Mouse (Mus musculus) midbrain, postnatal 0 days (tissue): ENCODE results near the gene Eef1a2. TPM values are rescaled to one million over a fixed set of nuclear protein-coding genes. Genes with fewer than 3 reads are reported as not detected.

Source experiments
- ATAC-seq: fragments of 200-750 bp; cut with Nextera tagmentation; 2 replicates; pipeline ENCODE4 v1.8.0; 2017; ENCODE audit warnings: moderate number of reproducible peaks, mild to moderate bottlenecking, moderate TSS enrichment, moderate library complexity; ENCODE audit not compliant: low FRiP score
- DNase-seq: peaks from one replicate; pipeline ENCODE4 v3.0.0-alpha.2; 2015; ENCODE audit warnings: low spot score
- H3K27ac ChIP-seq: fragments of 300-500 bp; sonication (generic); 2 replicates; pipeline ENCODE4 v1.5.1; 2014; ENCODE audit warnings: low read depth, mild to moderate bottlenecking, low read length, mixed read lengths
- H3K27me3 ChIP-seq: fragments of 300-500 bp; sonication (generic); 2 replicates; pipeline ENCODE4 v1.6.1; 2014; ENCODE audit warnings: low read length, control low read depth, mixed read lengths; ENCODE audit not compliant: insufficient read depth
- H3K36me3 ChIP-seq: fragments of 300-500 bp; sonication (generic); 2 replicates; pipeline ENCODE4 v1.6.1; 2014; ENCODE audit warnings: low read length, control low read depth, mixed read lengths; ENCODE audit not compliant: insufficient read depth
- H3K4me1 ChIP-seq: fragments of 300-500 bp; sonication (generic); 2 replicates; pipeline ENCODE4 v1.6.1; 2014; ENCODE audit warnings: mild to moderate bottlenecking, control low read depth, antibody characterized with exemption, low read length, mixed read lengths; ENCODE audit not compliant: insufficient read depth
- H3K4me2 ChIP-seq: fragments of 300-500 bp; sonication (generic); 2 replicates; pipeline ENCODE4 v1.6.1; 2014; ENCODE audit warnings: low read depth, mild to moderate bottlenecking, low read length, mixed read lengths; ENCODE audit not compliant: poor library complexity, severe bottlenecking
- H3K4me3 ChIP-seq: fragments of 300-500 bp; sonication (generic); 2 replicates; pipeline ENCODE4 v1.5.1; 2014; ENCODE audit warnings: low read depth, mild to moderate bottlenecking, low read length, moderate library complexity
- H3K9ac ChIP-seq: fragments of 300-500 bp; sonication (generic); replicated peaks from 2 replicates; pipeline ENCODE4 v1.6.1; 2014; ENCODE audit warnings: mild to moderate bottlenecking, low read length, moderate library complexity, mixed read lengths; ENCODE audit not compliant: poor library complexity, severe bottlenecking
- H3K9me3 ChIP-seq: fragments of 300-500 bp; sonication (generic); 2 replicates; pipeline ENCODE4 v1.6.1; 2016; ENCODE audit warnings: low read length, control low read depth
- CTCF ChIP-seq: IDR thresholded peaks from 2 replicates; pipeline ENCODE4 v1.5.1; 2016; ENCODE audit warnings: antibody characterized with exemption, mild to moderate bottlenecking
- WGBS: fragments of 180-500 bp; shearing (Covaris S2); extraction: QIAGEN DNeasy Blood & Tissue Kit; methylation state at CpG from one replicate; pipeline ENCODE4 v1.1.7; 2014; 5-methylcytosine and 5-hydroxymethylcytosine counted together
- polyA plus RNA-seq: library from polyadenylated mRNA; unstranded; fragments of >200 nt; fragmentation: Nextera tagmentation; extraction: Ambion mirVana; gene quantifications from 2 replicates; pipeline ENCODE4 v1.2.1, GENCODE M21; 2015
- total RNA-seq: library from RNA; depleted of rRNA; stranded (reverse); fragments of >200 nt; gene quantifications from 2 replicates; pipeline ENCODE4 v1.2.3, GENCODE M21; 2014

Eef1a2 gene
- total and polyA plus RNA-seq, 2 experiments from 2014 or later, result 23.3 to 367 TPM

DNA sequence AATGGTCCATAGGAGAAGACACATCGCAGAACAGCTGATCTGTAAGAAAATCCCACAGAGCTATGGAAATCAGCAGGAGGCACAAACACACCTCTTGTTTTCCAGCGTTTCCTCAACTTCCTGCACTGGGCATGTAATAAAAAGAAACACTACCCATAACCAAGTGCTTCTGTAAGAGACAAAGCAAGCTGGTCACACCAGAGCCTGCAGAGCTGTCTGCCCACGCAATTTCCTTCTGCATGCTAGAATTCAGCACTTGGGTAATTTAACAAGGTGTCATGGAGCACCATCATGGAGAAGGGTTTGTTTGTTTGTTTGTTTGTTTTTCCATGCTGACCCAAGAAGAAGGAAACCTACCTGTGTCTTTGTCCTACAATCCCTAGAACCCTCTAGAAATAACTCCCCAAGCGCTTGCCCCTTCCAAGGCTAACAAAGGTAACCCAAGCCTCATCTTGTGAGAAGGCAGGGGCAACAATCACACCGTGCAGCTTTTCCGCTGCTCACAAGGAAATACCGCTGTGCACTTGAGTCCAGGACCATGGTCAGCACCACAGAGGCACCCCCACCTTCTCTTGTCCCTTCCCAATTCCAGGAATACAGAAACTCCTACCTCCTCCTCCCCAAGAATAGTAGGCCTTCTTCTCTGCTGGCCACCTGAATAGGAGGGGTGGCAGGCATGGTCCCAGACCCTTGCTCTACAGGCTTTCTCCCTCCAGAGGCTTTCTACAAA lies 30.9 kb downstream of the Eef1a2 start:
- H3K4me2 ChIP-seq, result no peak overlapping the region
- 58% methylated on average over 7 of the region's 7 CpGs for WGBS
- ATAC-seq, result no peak
- H3K27ac ChIP-seq, result no peak overlapping the region
- TF ChIP-seq CTCF, result no peak
- H3K36me3 ChIP-seq, result no peaks in the 10 kb centered on the region
- no peaks in the 10 kb centered on the region for H3K9me3 ChIP-seq
- no peaks in the 10 kb centered on the region for H3K27me3 ChIP-seq
- H3K4me1 ChIP-seq, result peaks cover 8% of the 10 kb centered on the region
- no peak overlapping the region for H3K9ac ChIP-seq
- H3K4me3 ChIP-seq, result no peak overlapping the region
- DNase-seq, result no peak

DNA sequence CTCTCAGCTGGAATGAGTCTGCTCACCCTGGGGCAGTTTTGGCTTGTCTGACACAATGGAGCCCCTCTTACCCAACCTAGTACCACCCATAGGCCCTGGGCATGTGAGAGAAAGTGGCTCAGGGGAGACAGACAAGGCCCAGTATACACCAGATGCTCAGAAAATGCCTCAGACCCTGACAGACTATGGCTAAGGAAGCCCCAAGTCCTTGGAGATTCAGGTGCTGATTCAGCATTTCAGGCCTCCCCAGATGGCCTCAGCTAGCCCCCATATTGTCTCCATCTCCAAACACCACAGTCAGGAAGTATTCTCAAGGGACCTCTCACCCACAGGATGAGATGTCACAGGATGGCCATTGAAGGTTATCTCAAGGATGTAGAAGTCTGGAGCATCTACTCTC lies 34.2 kb downstream of the Eef1a2 start:
- Histone ChIP-seq H3K27ac (no peak overlapping the region), H3K27me3 (no peaks in the 10 kb centered on the region), H3K4me3 (no peak overlapping the region), H3K36me3 (no peaks in the 10 kb centered on the region), H3K9ac (no peak overlapping the region), H3K4me2 (no peak overlapping the region), H3K4me1 (peaks cover 19% of the 10 kb centered on the region), H3K9me3 (no peaks in the 10 kb centered on the region)
- DNase-seq (no peak), ATAC-seq (no peak)
- TF ChIP-seq CTCF, result no peak

DNA sequence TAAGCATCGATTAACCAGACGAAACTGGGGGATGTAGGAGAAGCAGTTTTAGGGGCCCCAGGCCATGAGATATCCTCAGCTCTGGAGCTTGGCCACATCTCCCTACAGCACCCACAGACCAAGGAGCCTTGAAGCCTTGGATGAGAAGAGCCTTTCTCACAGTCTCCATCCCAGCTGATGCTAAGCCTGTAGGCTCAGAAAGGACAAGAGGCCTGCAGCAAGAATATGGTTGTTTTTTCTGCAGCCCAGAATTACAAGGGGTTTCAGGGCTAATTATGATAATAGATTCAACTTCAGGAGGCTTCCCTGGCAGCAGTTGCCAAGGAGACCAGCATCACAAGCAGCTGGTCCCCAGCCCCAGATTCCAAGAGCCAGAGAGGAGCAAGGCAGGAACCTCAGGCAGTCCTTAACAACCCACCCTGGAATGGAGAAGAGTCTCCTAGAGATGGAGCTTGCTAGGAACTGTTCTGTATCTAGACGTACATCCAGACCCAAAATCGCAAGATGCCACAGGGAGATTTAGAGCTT lies 35.8 kb downstream of the Eef1a2 start:
- H3K9me3 ChIP-seq, result no peaks in the 10 kb centered on the region
- H3K9ac ChIP-seq, result no peak overlapping the region
- no peak for TF ChIP-seq CTCF
- no peaks in the 10 kb centered on the region for H3K27me3 ChIP-seq
- 0 out of 2 replicates have a peak overlapping the region, but pooled peaks have one; percentile 12 for H3K4me2 ChIP-seq
- H3K36me3 ChIP-seq, result no peaks in the 10 kb centered on the region
- ATAC-seq (peak; percentile 40; the same call in 1 of the 2 replicates), DNase-seq (peak; percentile 63)
- peaks cover 25% of the 10 kb centered on the region for H3K4me1 ChIP-seq
- H3K27ac ChIP-seq, result peak overlapping the region; percentile 68
- no peak overlapping the region for H3K4me3 ChIP-seq
- WGBS, result 36% methylated on average over 4 of the region's 4 CpGs

DNA sequence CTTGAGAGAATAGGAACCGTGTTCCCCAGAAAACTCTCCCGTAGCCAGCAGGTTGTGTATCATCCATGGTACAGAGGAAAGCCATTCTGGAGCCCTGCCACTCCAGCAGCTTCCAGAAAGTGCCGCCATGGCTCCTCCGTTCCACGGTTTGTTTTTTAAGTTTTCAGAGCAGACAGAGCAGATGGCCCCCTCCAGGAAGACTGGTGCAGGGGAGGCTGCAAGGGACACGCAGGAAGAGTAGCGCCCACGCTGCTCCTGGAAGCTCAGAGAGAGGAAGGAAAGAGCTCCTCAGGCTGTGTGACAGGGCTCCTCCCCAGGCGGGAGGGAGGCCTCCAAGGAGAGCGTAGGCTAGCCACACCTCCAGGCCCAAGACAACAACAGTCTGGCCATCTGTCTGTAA lies 36.9 kb downstream of the Eef1a2 start:
- Histone ChIP-seq H3K4me1 (peaks cover 25% of the 10 kb centered on the region), H3K36me3 (no peaks in the 10 kb centered on the region), H3K4me2 (no peak overlapping the region), H3K27ac (peak overlapping the region; percentile 68), H3K27me3 (no peaks in the 10 kb centered on the region), H3K4me3 (no peak overlapping the region), H3K9me3 (no peaks in the 10 kb centered on the region), H3K9ac (no peak overlapping the region)
- 32% methylated on average over 10 of the region's 10 CpGs for WGBS
- no peak for TF ChIP-seq CTCF
- ATAC-seq (no peak), DNase-seq (no peak)

DNA sequence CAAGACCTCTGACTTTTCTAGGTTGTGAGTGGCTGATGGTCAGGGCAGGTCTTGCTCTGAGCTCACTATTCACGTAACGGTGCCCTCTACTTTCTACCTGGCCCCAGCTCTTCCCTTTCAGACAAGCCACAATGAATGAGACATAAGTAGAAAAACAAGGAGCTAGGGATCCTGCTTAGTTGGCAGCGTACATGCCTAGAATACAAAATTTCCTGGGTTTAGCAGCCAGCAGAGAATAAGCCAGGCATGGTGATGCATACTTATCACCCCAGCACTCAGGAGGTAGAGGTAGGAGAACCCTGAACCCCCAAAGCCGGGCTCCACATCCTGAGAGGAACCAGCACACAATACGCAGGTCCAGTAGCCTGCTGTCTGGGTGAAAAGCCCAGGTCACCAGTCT lies 40.4 kb downstream of the Eef1a2 start:
- no peak overlapping the region for H3K4me3 ChIP-seq
- no peaks in the 10 kb centered on the region for H3K9me3 ChIP-seq
- no peaks in the 10 kb centered on the region for H3K27me3 ChIP-seq
- no peak for TF ChIP-seq CTCF
- peak overlapping the region; percentile 59; the same call in 1 of the 2 replicates for H3K27ac ChIP-seq
- 59% methylated on average over 5 of the region's 5 CpGs for WGBS
- H3K36me3 ChIP-seq, result peaks cover 7% of the 10 kb centered on the region
- H3K4me1 ChIP-seq, result peaks cover 23% of the 10 kb centered on the region
- no peak overlapping the region for H3K4me2 ChIP-seq
- H3K9ac ChIP-seq, result no peak overlapping the region
- no peak for ATAC-seq
- DNase-seq, result peak; percentile 40

DNA sequence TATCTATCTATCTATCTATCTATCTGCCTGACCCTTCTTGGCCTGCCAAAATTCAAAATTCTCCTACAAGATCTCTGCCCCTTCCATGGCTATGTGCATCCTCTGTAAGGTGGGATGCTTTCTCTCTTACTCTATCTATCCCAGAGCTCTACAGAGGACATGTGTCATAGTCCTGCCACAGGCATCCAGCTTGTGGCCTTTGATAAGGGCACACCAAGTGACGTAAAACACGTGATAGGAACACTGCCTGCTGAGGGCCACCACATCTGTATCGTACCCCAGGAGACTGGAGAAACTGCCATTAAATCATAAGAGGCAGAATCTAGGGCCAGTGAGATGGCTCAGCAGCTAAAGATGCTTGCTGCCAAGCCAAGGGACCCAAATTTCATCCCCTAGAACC lies 41.4 kb downstream of the Eef1a2 start:
- WGBS, result 78% methylated on average over 3 of the region's 3 CpGs
- no peak for TF ChIP-seq CTCF
- ATAC-seq (no peak), DNase-seq (no peak)
- Histone ChIP-seq H3K9me3 (no peaks in the 10 kb centered on the region), H3K4me2 (no peak overlapping the region), H3K9ac (no peak overlapping the region), H3K27ac (no peak overlapping the region), H3K4me3 (no peak overlapping the region), H3K36me3 (peaks cover 7% of the 10 kb centered on the region), H3K27me3 (no peaks in the 10 kb centered on the region), H3K4me1 (peaks cover 12% of the 10 kb centered on the region)
